Mouse (Mus musculus) MEL (cell line): ENCODE measurements at regions not wholly inside any gene's neighbourhood (a gene's known extent, or its start where the extent isn't known, plus 50 kb on each side); places are given as distances from the start of the nearest gene placed in this dataset.

Experiments used
- DNase-seq: peaks from one replicate; pipeline ENCODE4 v3.0.0; 2011; ENCODE audit warnings: low read depth, low spot score
- H3K27ac ChIP-seq: 2 replicates; pipeline ENCODE4 v1.5.1; 2012; ENCODE audit warnings: low read depth, mild to moderate bottlenecking, control low read depth, low read length, moderate library complexity; ENCODE audit not compliant: control insufficient read depth
- H3K27me3 ChIP-seq, 2 experiments: fragments of 150-350 bp in 1 of 2; sonication (generic) in 1 of 2; 2 replicates each; pipeline ENCODE4 v1.6.1; 2012; ENCODE audit warnings: low read length in 2 of 2, mild to moderate bottlenecking in 2 of 2, improper control_type of control experiment in 1 of 2, moderate library complexity in 1 of 2; ENCODE audit not compliant: insufficient read depth in 2 of 2, control insufficient read depth in 1 of 2
- H3K36me3 ChIP-seq, 2 experiments: 2 replicates each; pipeline ENCODE4 v1.6.1; 2012 to 2014; ENCODE audit warnings: low read length in 2 of 2, improper control_type of control experiment in 1 of 2, inconsistent platforms in 1 of 2, mild to moderate bottlenecking in 1 of 2; ENCODE audit not compliant: insufficient read depth in 2 of 2, control insufficient read depth in 1 of 2
- H3K4me1 ChIP-seq, 2 experiments: fragments of 150-350 bp in 1 of 2; sonication (generic) in 1 of 2; 2 replicates each; pipeline ENCODE4 v1.6.1; 2012; ENCODE audit warnings: low read length in 2 of 2, improper control_type of control experiment in 1 of 2, mild to moderate bottlenecking in 1 of 2; ENCODE audit not compliant: insufficient read depth in 2 of 2, control insufficient read depth in 1 of 2
- H3K4me3 ChIP-seq, 2 experiments: fragments of 150-350 bp in 1 of 2; sonication (generic) in 1 of 2; 2 replicates each; pipeline ENCODE4 v1.5.1; 2012; ENCODE audit warnings: low read depth in 2 of 2, low read length in 2 of 2, mild to moderate bottlenecking in 2 of 2, moderate library complexity in 2 of 2, control low read depth in 1 of 2, improper control_type of control experiment in 1 of 2; ENCODE audit not compliant: control insufficient read depth in 1 of 2, insufficient read depth in 1 of 2
- H3K79me2 ChIP-seq: 2 replicates; pipeline ENCODE4 v1.6.1; 2012; ENCODE audit warnings: mild to moderate bottlenecking, low read length, moderate library complexity; ENCODE audit not compliant: control insufficient read depth, poor library complexity, insufficient read depth
- H3K9ac ChIP-seq: 2 replicates; pipeline ENCODE4 v1.6.1; 2012; ENCODE audit warnings: low read depth, mild to moderate bottlenecking, control low read depth, low read length, moderate library complexity; ENCODE audit not compliant: control insufficient read depth, poor library complexity, severe bottlenecking
- H3K9me3 ChIP-seq: fragments of 150-350 bp; sonication (generic); replicated peaks from 2 replicates; pipeline ENCODE4 v1.6.1; 2012; ENCODE audit warnings: mild to moderate bottlenecking, low read length, improper control_type of control experiment, moderate library complexity; ENCODE audit not compliant: insufficient read depth
- CHD1 ChIP-seq: IDR thresholded peaks from 2 replicates; pipeline ENCODE4 v1.6.1; 2012; ENCODE audit warnings: low read depth, mild to moderate bottlenecking, inconsistent platforms, low read length, improper control_type of control experiment
- CHD2 ChIP-seq: IDR thresholded peaks from 2 replicates; pipeline ENCODE4 v1.6.1; 2011; ENCODE audit warnings: low read length, improper control_type of control experiment
- ELF1 ChIP-seq: IDR thresholded peaks from 2 replicates; pipeline ENCODE4 v1.6.1; 2014; ENCODE audit warnings: low read depth, mild to moderate bottlenecking, inconsistent platforms, low read length, improper control_type of control experiment, moderate library complexity
- ETS1 ChIP-seq: IDR thresholded peaks from 2 replicates; pipeline ENCODE4 v1.6.1; 2012; ENCODE audit warnings: low read depth, mild to moderate bottlenecking, inconsistent platforms, low read length, improper control_type of control experiment, moderate library complexity
- GABPA ChIP-seq: IDR thresholded peaks from 2 replicates; pipeline ENCODE4 v1.6.1; 2012; ENCODE audit warnings: low read depth, mild to moderate bottlenecking, inconsistent platforms, low read length, improper control_type of control experiment, moderate library complexity
- HCFC1 ChIP-seq: IDR thresholded peaks from 2 replicates; pipeline ENCODE4 v1.6.1; 2012; ENCODE audit warnings: low read depth, mild to moderate bottlenecking, inconsistent platforms, low read length, improper control_type of control experiment, moderate library complexity
- KAT2A ChIP-seq: conservative IDR thresholded peaks from 2 replicates; pipeline ENCODE4 v1.6.1; 2012; ENCODE audit warnings: low read depth, low read length, improper control_type of control experiment, inconsistent platforms
- MAFK ChIP-seq: IDR thresholded peaks from 2 replicates; pipeline ENCODE4 v1.6.1; 2011; ENCODE audit warnings: low read depth, mild to moderate bottlenecking, low read length, improper control_type of control experiment, borderline replicate concordance
- MAX ChIP-seq: IDR thresholded peaks from 2 replicates; pipeline ENCODE4 v1.6.1; 2011; ENCODE audit warnings: low read length, improper control_type of control experiment
- MEF2A ChIP-seq: IDR thresholded peaks from 2 replicates; pipeline ENCODE4 v1.6.1; 2014; ENCODE audit warnings: low read depth, mild to moderate bottlenecking, inconsistent platforms, low read length, improper control_type of control experiment; ENCODE audit not compliant: poor library complexity, insufficient replicate concordance, severe bottlenecking; ENCODE audit errors: extremely low read depth
- MXI1 ChIP-seq: IDR thresholded peaks from 2 replicates; pipeline ENCODE4 v1.6.1; 2011; ENCODE audit warnings: mild to moderate bottlenecking, low read depth, low read length, improper control_type of control experiment
- POLR2AphosphoS2 ChIP-seq: IDR thresholded peaks from 2 replicates; pipeline ENCODE4 v1.6.1; 2011; ENCODE audit warnings: low read length, improper control_type of control experiment
- SIN3A ChIP-seq: IDR thresholded peaks from 2 replicates; pipeline ENCODE4 v1.6.1; 2012; ENCODE audit warnings: low read length, improper control_type of control experiment, inconsistent platforms
- TBP ChIP-seq: IDR thresholded peaks from 2 replicates; pipeline ENCODE4 v1.8.0; 2011; ENCODE audit warnings: low read depth, low read length, improper control_type of control experiment
- TCF12 ChIP-seq: IDR thresholded peaks from 2 replicates; pipeline ENCODE4 v1.6.1; 2014; ENCODE audit warnings: low read depth, mild to moderate bottlenecking, inconsistent platforms, low read length, improper control_type of control experiment, moderate library complexity
- USF1 ChIP-seq: IDR thresholded peaks from 2 replicates; pipeline ENCODE4 v1.6.1; 2014; ENCODE audit warnings: low read depth, mild to moderate bottlenecking, inconsistent platforms, low read length, improper control_type of control experiment, moderate library complexity

DNA sequence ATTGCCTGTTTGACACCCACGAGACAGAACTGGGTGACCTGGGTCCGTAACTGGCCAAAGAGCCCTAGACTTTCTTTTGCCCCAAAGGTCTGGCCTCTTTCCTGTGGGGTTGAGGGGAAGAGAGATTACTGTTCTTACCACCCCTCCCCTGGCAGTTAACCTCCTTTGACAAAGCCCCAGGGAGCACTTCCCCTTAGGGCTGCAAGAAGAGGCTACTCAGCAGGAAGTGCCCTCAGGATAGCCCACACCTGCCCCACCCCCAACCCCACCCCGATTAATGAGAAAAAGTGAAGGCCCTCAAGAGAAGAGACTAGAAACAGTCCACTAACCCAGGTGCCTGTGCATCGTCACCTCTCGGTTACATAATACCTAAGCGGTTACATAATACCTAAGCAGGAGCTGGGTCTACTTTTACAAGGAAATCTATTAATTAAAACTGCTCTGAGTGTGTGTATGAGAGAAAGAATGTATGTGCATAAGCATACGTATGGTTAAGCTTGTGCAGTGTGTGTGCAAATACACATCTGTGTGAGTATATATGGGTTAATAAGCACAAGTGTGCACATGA, 105.3 kb upstream of the Ret start:
- no peak overlapping the region for H3K4me3 ChIP-seq
- no peak overlapping the region for H3K9ac ChIP-seq
- no peaks in the 10 kb centered on the region for H3K9me3 ChIP-seq
- no peaks in the 10 kb centered on the region for H3K4me1 ChIP-seq
- no peak for TF ChIP-seq ETS1
- TF ChIP-seq TCF12: no peak
- TF ChIP-seq POLR2AphosphoS2: no peak
- no peak for TF ChIP-seq ELF1
- TF ChIP-seq MAFK: no peak
- no peak for TF ChIP-seq CHD2
- no peak for TF ChIP-seq KAT2A
- no peak for TF ChIP-seq GABPA
- no peak overlapping the region for H3K27ac ChIP-seq
- DNase-seq: no peak
- no peaks in the 10 kb centered on the region for H3K36me3 ChIP-seq
- H3K79me2 ChIP-seq: no peaks in the 10 kb centered on the region
- no peaks in the 10 kb centered on the region for H3K27me3 ChIP-seq

- Histone ChIP-seq H3K9me3 (no peaks in the 10 kb centered on the region), H3K9ac (no peak overlapping the region), H3K4me3 (no peak overlapping the region), H3K27me3 (no peaks in the 10 kb centered on the region), H3K36me3 (no peaks in the 10 kb centered on the region)
- TF ChIP-seq CHD1 (no peak), MEF2A (no peak), TBP (no peak), ELF1 (no peak), CHD2 (no peak), USF1 (no peak), ETS1 (no peak), MXI1 (no peak), SIN3A (no peak), HCFC1 (no peak), MAX (no peak)
- TF ChIP-seq, all 39 proteins: peak for 0
- DNase-seq: no peak
- Histone ChIP-seq H3K79me2 (no peaks in the 10 kb centered on the region), H3K27ac (no peak overlapping the region), H3K4me1 (no peaks in the 10 kb centered on the region)
Measured at GRCm38 (mm10) chr6:118301880-118302782, 104.6 kb upstream of the Ret start.
